Mouse (Mus musculus) liver, embryonic 15.5 days (tissue): ENCODE measurements around the gene Sytl2. TPM values are rescaled to one million over a fixed set of nuclear protein-coding genes. Genes with fewer than 3 reads are reported as not detected.

Source experiments
- ATAC-seq: fragments of 200-750 bp; cut with Nextera tagmentation; 2 replicates; pipeline ENCODE4 v1.8.0; 2017; ENCODE audit warnings: moderate number of reproducible peaks, mild to moderate bottlenecking, moderate library complexity; ENCODE audit not compliant: insufficient read depth
- H3K27ac ChIP-seq: fragments of 300-500 bp; sonication (generic); replicated peaks from 2 replicates; pipeline ENCODE4 v1.5.1; 2015; ENCODE audit warnings: mild to moderate bottlenecking, inconsistent platforms
- H3K27me3 ChIP-seq: fragments of 300-500 bp; sonication (generic); 2 replicates; pipeline ENCODE4 v1.6.1; 2015; ENCODE audit warnings: mild to moderate bottlenecking, inconsistent platforms
- H3K36me3 ChIP-seq: fragments of 300-500 bp; sonication (generic); replicated peaks from 2 replicates; pipeline ENCODE4 v1.6.1; 2015; ENCODE audit warnings: moderate library complexity, mild to moderate bottlenecking, inconsistent platforms
- H3K4me1 ChIP-seq: fragments of 300-500 bp; sonication (generic); replicated peaks from 2 replicates; pipeline ENCODE4 v1.6.1; 2015; ENCODE audit warnings: inconsistent platforms
- H3K4me2 ChIP-seq: fragments of 300-500 bp; sonication (generic); 2 replicates; pipeline ENCODE4 v1.6.1; 2015; ENCODE audit warnings: moderate library complexity, mild to moderate bottlenecking, inconsistent platforms
- H3K4me3 ChIP-seq: fragments of 300-500 bp; sonication (generic); replicated peaks from 2 replicates; pipeline ENCODE4 v1.5.1; 2015; ENCODE audit warnings: mild to moderate bottlenecking, inconsistent platforms
- H3K9ac ChIP-seq: fragments of 300-500 bp; sonication (generic); 2 replicates; pipeline ENCODE4 v1.6.1; 2015; ENCODE audit warnings: moderate library complexity, mild to moderate bottlenecking, inconsistent platforms
- H3K9me3 ChIP-seq: fragments of 300-500 bp; sonication (generic); replicated peaks from 2 replicates; pipeline ENCODE4 v1.6.1; 2016; ENCODE audit warnings: inconsistent platforms
- WGBS: fragments of 180-500 bp; shearing (Covaris S2); methylation state at CpG from one replicate; pipeline ENCODE4 v1.1.7; 2015; ENCODE audit warnings: mixed read lengths; ENCODE audit not compliant: insufficient replicate concordance; 5-methylcytosine and 5-hydroxymethylcytosine counted together
- polyA plus RNA-seq: library from polyadenylated mRNA; unstranded; fragments of >200 nt; fragmentation: Nextera tagmentation; extraction: Ambion mirVana; gene quantifications from 2 replicates; pipeline ENCODE4 v1.2.1, GENCODE M21; 2015

Sytl2 gene
- polyA plus RNA-seq, 1 experiment from 2014 or later, result 0.79 TPM

- WGBS, result 27% methylated on average over 7 of the region's 7 CpGs
- no peaks in the 10 kb centered on the region for H3K36me3 ChIP-seq
- H3K9me3 ChIP-seq, result no peaks in the 10 kb centered on the region
- ATAC-seq, result no peak
- H3K4me1 ChIP-seq, result no peaks in the 10 kb centered on the region
- no peak overlapping the region for H3K27ac ChIP-seq
- no peak overlapping the region for H3K9ac ChIP-seq
- no peaks in the 10 kb centered on the region for H3K27me3 ChIP-seq
- no peak overlapping the region for H3K4me3 ChIP-seq
- H3K4me2 ChIP-seq, result no peak overlapping the region
Observed at GRCm38 (mm10) chr7:90312151-90312883, 10.3 kb downstream of the Sytl2 start.

GRCm38 (mm10) chr7:90313421-90313820, 11.4 kb downstream of the Sytl2 start:
- Histone ChIP-seq H3K27me3 (no peaks in the 10 kb centered on the region), H3K9me3 (no peaks in the 10 kb centered on the region), H3K36me3 (no peaks in the 10 kb centered on the region), H3K27ac (no peak overlapping the region), H3K4me3 (no peak overlapping the region), H3K9ac (no peak overlapping the region), H3K4me2 (no peak overlapping the region), H3K4me1 (no peaks in the 10 kb centered on the region)
- no peak for ATAC-seq
- WGBS, result 17% methylated on average over 3 of the region's 3 CpGs

GRCm38 (mm10) chr7:90316823-90317222, 14.8 kb downstream of the Sytl2 start:
- WGBS, result 69% methylated on average over 2 of the region's 2 CpGs
- Histone ChIP-seq H3K9me3 (no peaks in the 10 kb centered on the region), H3K36me3 (no peaks in the 10 kb centered on the region), H3K4me2 (no peak overlapping the region), H3K4me1 (no peaks in the 10 kb centered on the region), H3K27ac (no peak overlapping the region), H3K9ac (no peak overlapping the region), H3K4me3 (no peak overlapping the region), H3K27me3 (no peaks in the 10 kb centered on the region)
- ATAC-seq, result no peak

- H3K27ac ChIP-seq, result no peak overlapping the region
- no peaks in the 10 kb centered on the region for H3K36me3 ChIP-seq
- H3K9me3 ChIP-seq, result no peaks in the 10 kb centered on the region
- WGBS, result 69% methylated on average over 1 of the region's 1 CpGs
- no peak overlapping the region for H3K9ac ChIP-seq
- no peak overlapping the region for H3K4me2 ChIP-seq
- no peak overlapping the region for H3K4me3 ChIP-seq
- no peak for ATAC-seq
- no peaks in the 10 kb centered on the region for H3K4me1 ChIP-seq
- no peaks in the 10 kb centered on the region for H3K27me3 ChIP-seq
Observed at GRCm38 (mm10) chr7:90319446-90319845, 17.4 kb downstream of the Sytl2 start.

- 61% methylated on average over 5 of the region's 5 CpGs for WGBS
- Histone ChIP-seq H3K4me3 (no peak overlapping the region), H3K27me3 (no peaks in the 10 kb centered on the region), H3K4me2 (no peak overlapping the region), H3K9ac (no peak overlapping the region), H3K27ac (no peak overlapping the region), H3K9me3 (no peaks in the 10 kb centered on the region), H3K4me1 (no peaks in the 10 kb centered on the region), H3K36me3 (no peaks in the 10 kb centered on the region)
- ATAC-seq, result no peak
Observed at GRCm38 (mm10) chr7:90320124-90320523, 18.1 kb downstream of the Sytl2 start.

GRCm38 (mm10) chr7:90325166-90325565, 23.1 kb downstream of the Sytl2 start:
- H3K4me3 ChIP-seq, result no peak overlapping the region
- WGBS, result 74% methylated on average over 4 of the region's 4 CpGs
- no peak for ATAC-seq
- no peaks in the 10 kb centered on the region for H3K36me3 ChIP-seq
- H3K9ac ChIP-seq, result no peak overlapping the region
- no peaks in the 10 kb centered on the region for H3K9me3 ChIP-seq
- H3K4me1 ChIP-seq, result no peaks in the 10 kb centered on the region
- no peaks in the 10 kb centered on the region for H3K27me3 ChIP-seq
- H3K4me2 ChIP-seq, result no peak overlapping the region
- H3K27ac ChIP-seq, result no peak overlapping the region

GRCm38 (mm10) chr7:90330200-90330599, 28.1 kb downstream of the Sytl2 start:
- Histone ChIP-seq H3K9ac (no peak overlapping the region), H3K36me3 (no peaks in the 10 kb centered on the region), H3K27me3 (no peaks in the 10 kb centered on the region), H3K4me2 (no peak overlapping the region), H3K4me3 (no peak overlapping the region), H3K9me3 (no peaks in the 10 kb centered on the region), H3K4me1 (no peaks in the 10 kb centered on the region), H3K27ac (no peak overlapping the region)
- 52% methylated on average over 1 of the region's 1 CpGs for WGBS
- ATAC-seq, result no peak

- Histone ChIP-seq H3K27me3 (no peaks in the 10 kb centered on the region), H3K4me1 (no peaks in the 10 kb centered on the region), H3K4me3 (no peak overlapping the region), H3K4me2 (no peak overlapping the region), H3K9ac (no peak overlapping the region), H3K9me3 (no peaks in the 10 kb centered on the region), H3K27ac (no peak overlapping the region), H3K36me3 (no peaks in the 10 kb centered on the region)
- no peak for ATAC-seq
- WGBS, result 70% methylated on average over 3 of the region's 3 CpGs
Observed at GRCm38 (mm10) chr7:90332483-90333065, 30.5 kb downstream of the Sytl2 start.

GRCm38 (mm10) chr7:90334362-90334761, 32.3 kb downstream of the Sytl2 start:
- no peak overlapping the region for H3K4me2 ChIP-seq
- 63% methylated on average over 6 of the region's 6 CpGs for WGBS
- no peaks in the 10 kb centered on the region for H3K36me3 ChIP-seq
- H3K9ac ChIP-seq, result no peak overlapping the region
- no peak overlapping the region for H3K27ac ChIP-seq
- no peaks in the 10 kb centered on the region for H3K4me1 ChIP-seq
- no peaks in the 10 kb centered on the region for H3K9me3 ChIP-seq
- no peak for ATAC-seq
- no peak overlapping the region for H3K4me3 ChIP-seq
- H3K27me3 ChIP-seq, result no peaks in the 10 kb centered on the region

GRCm38 (mm10) chr7:90334831-90335230, 32.8 kb downstream of the Sytl2 start:
- no peak for ATAC-seq
- Histone ChIP-seq H3K4me1 (no peaks in the 10 kb centered on the region), H3K9ac (no peak overlapping the region), H3K9me3 (no peaks in the 10 kb centered on the region), H3K4me3 (no peak overlapping the region), H3K36me3 (no peaks in the 10 kb centered on the region), H3K27me3 (no peaks in the 10 kb centered on the region), H3K4me2 (no peak overlapping the region), H3K27ac (no peak overlapping the region)
- 62% methylated on average over 3 of the region's 3 CpGs for WGBS

GRCm38 (mm10) chr7:90335755-90336194, 33.7 kb downstream of the Sytl2 start:
- H3K4me2 ChIP-seq, result no peak overlapping the region
- no peak for ATAC-seq

More at GRCm38 (mm10) chr7:90335755-90336194, 33.7 kb downstream of the Sytl2 start:
- 54% methylated on average over 3 of the region's 3 CpGs for WGBS
- H3K27me3 ChIP-seq, result no peaks in the 10 kb centered on the region
- no peak overlapping the region for H3K4me3 ChIP-seq
- no peak overlapping the region for H3K27ac ChIP-seq
- H3K9ac ChIP-seq, result no peak overlapping the region
- H3K9me3 ChIP-seq, result no peaks in the 10 kb centered on the region
- no peaks in the 10 kb centered on the region for H3K36me3 ChIP-seq
- no peaks in the 10 kb centered on the region for H3K4me1 ChIP-seq
